Mouse (Mus musculus) right cerebral cortex, postnatal 10 days (tissue): ENCODE data around the gene Zfp619.
"Not testable (repeated sequence)": the region's sequence is repeated elsewhere in the genome, so short reads cannot be mapped to it uniquely, and the experiment has no call there.

Experiments
- DNase-seq, 2 experiments: peaks; one replicate each; pipeline ENCODE4 v3.0.0; 2021; ENCODE audit warnings: low spot score in 2 of 2

Zfp619 gene

GRCm38 (mm10) chr7:39589044-39589443 is 71.5 kb downstream of the Zfp619 start:
- DNase-seq, result not testable (repeated sequence)
